Comparison of ENCODE assay signal across 23 mouse cellular contexts in genomic region chr2:103846271-103846670, GRCm38 (mm10).
"Had no signal": no experiment of that assay in that cellular context is flagged by ENCODE, and none has a peak within 500 bp of the region (broad histone marks: within the 10 kb centered on the region; RNA-seq: fewer than 3 reads in every experiment).

No protein-coding gene starts in this region.

- H3K36me3 ChIP-seq: heart, embryonic 10.5 days; heart, embryonic 12.5 days; hindbrain, embryonic 10.5 days; hindbrain, embryonic 12.5 days; intestine, embryonic 15.5 days; limb, embryonic 13.5 days had no signal

- DNase-seq: gastrocnemius, adult 2 months; gastrocnemius, postnatal 10 days; gastrocnemius, postnatal 25 days; heart, postnatal 10 days; heart, postnatal 4 days; kidney, adult 18-20 months; kidney, adult 8-10 months; kidney, postnatal 10 days; kidney, postnatal 25 days; kidney, postnatal 4 days had no signal

- H3K9ac ChIP-seq: heart, embryonic 12.5 days; hindbrain, embryonic 12.5 days; hindbrain, embryonic 14.5 days; intestine, embryonic 15.5 days; limb, embryonic 13.5 days; liver, embryonic 14.5 days had no signal

- H3K4me2 ChIP-seq: heart, embryonic 12.5 days; hindbrain, embryonic 12.5 days; hindbrain, embryonic 14.5 days; intestine, embryonic 15.5 days; limb, embryonic 13.5 days; liver, embryonic 11.5 days had no signal

- H3K4me1 ChIP-seq: heart, embryonic 10.5 days; hindbrain, embryonic 10.5 days; hindbrain, embryonic 12.5 days; intestine, embryonic 15.5 days had no signal

- H3K27ac ChIP-seq: gastrocnemius, adult 2 months; heart, embryonic 10.5 days; hindbrain, embryonic 10.5 days; hindbrain, embryonic 12.5 days; hindbrain, embryonic 14.5 days; intestine, embryonic 15.5 days; layer of hippocampus, adult 2 months; left cerebral cortex, adult 2 months; limb, embryonic 13.5 days; liver, embryonic 14.5 days had no signal

- H3K9me3 ChIP-seq: heart, embryonic 10.5 days; heart, embryonic 12.5 days; hindbrain, embryonic 10.5 days; hindbrain, embryonic 12.5 days; intestine, embryonic 15.5 days; limb, embryonic 13.5 days had no signal

- ATAC-seq: hindbrain, embryonic 16.5 days; inflammation-experienced regulatory T-cells, adult 6 months; intestine, embryonic 15.5 days had no signal

- H3K27me3 ChIP-seq: heart, embryonic 12.5 days; hindbrain, embryonic 12.5 days; intestine, embryonic 15.5 days; limb, embryonic 13.5 days had no signal

- H3K4me3 ChIP-seq: gastrocnemius, adult 2 months; heart, embryonic 10.5 days; heart, embryonic 12.5 days; hindbrain, embryonic 10.5 days; hindbrain, embryonic 12.5 days; intestine, embryonic 15.5 days; layer of hippocampus, adult 2 months; left cerebral cortex, adult 2 months; limb, embryonic 13.5 days had no signal
